Mouse (Mus musculus) neural tube, embryonic 11.5 days (tissue): ENCODE measurements around the gene Dlgap1. TPM values are rescaled to one million over a fixed set of nuclear protein-coding genes. Genes with fewer than 3 reads are reported as not detected.

Source experiments
- ATAC-seq: fragments of 200-750 bp; cut with Nextera tagmentation; 2 replicates; pipeline ENCODE4 v1.8.0; 2017; ENCODE audit warnings: moderate number of reproducible peaks, mild to moderate bottlenecking, moderate TSS enrichment, moderate library complexity; ENCODE audit not compliant: insufficient read depth, low FRiP score, low TSS enrichment
- DNase-seq: peaks from one replicate; pipeline ENCODE4 v3.0.0-alpha.2; 2015; ENCODE audit warnings: low spot score
- H3K27ac ChIP-seq: fragments of 300-500 bp; sonication (generic); 2 replicates; pipeline ENCODE4 v1.5.1; 2014; ENCODE audit warnings: low read depth, mild to moderate bottlenecking, low read length
- H3K27me3 ChIP-seq: fragments of 300-500 bp; sonication (generic); 2 replicates; pipeline ENCODE4 v1.6.1; 2014; ENCODE audit warnings: mild to moderate bottlenecking, low read length, mixed read lengths; ENCODE audit not compliant: control insufficient read depth, insufficient read depth
- H3K36me3 ChIP-seq: fragments of 300-500 bp; sonication (generic); 2 replicates; pipeline ENCODE4 v1.6.1; 2014; ENCODE audit warnings: mild to moderate bottlenecking, low read length, moderate library complexity, mixed read lengths; ENCODE audit not compliant: control insufficient read depth, insufficient read depth
- H3K4me1 ChIP-seq: fragments of 300-500 bp; sonication (generic); 2 replicates; pipeline ENCODE4 v1.6.1; 2014; ENCODE audit warnings: low read length, mixed read lengths; ENCODE audit not compliant: control insufficient read depth, insufficient read depth
- H3K4me2 ChIP-seq: fragments of 300-500 bp; sonication (generic); 2 replicates; pipeline ENCODE4 v1.6.1; 2014; ENCODE audit warnings: low read depth, mild to moderate bottlenecking, moderate library complexity
- H3K4me3 ChIP-seq: fragments of 300-500 bp; sonication (generic); 2 replicates; pipeline ENCODE4 v1.5.1; 2014; ENCODE audit warnings: low read depth, low read length
- H3K9ac ChIP-seq: fragments of 300-500 bp; sonication (generic); 2 replicates; pipeline ENCODE4 v1.6.1; 2014; ENCODE audit warnings: mild to moderate bottlenecking, low read length
- H3K9me3 ChIP-seq: fragments of 300-500 bp; sonication (generic); 2 replicates; pipeline ENCODE4 v1.6.1; 2016; ENCODE audit warnings: low read length; ENCODE audit not compliant: control insufficient read depth
- WGBS: fragments of 180-500 bp; shearing (Covaris S2); extraction: QIAGEN DNeasy Blood & Tissue Kit; methylation state at CpG from one replicate; pipeline ENCODE4 v1.1.7; 2014; 5-methylcytosine and 5-hydroxymethylcytosine counted together
- polyA plus RNA-seq: library from polyadenylated mRNA; unstranded; fragments of >200 nt; fragmentation: Nextera tagmentation; extraction: Ambion mirVana; gene quantifications from 2 replicates; pipeline ENCODE4 v1.2.1, GENCODE M21; 2014

Dlgap1 gene
- polyA plus RNA-seq, 1 experiment from 2014 or later: 5.9 TPM

GRCm38 (mm10) chr17:70850233-70850995, 881.5 kb downstream of the Dlgap1 start:
- Histone ChIP-seq H3K4me1 (0 out of 2 replicates have a peak, but pooled peaks cover 3% of the 10 kb centered on the region), H3K4me2 (peak overlapping the region; percentile 97), H3K9me3 (no peaks in the 10 kb centered on the region), H3K27me3 (no peaks in the 10 kb centered on the region), H3K27ac (peak overlapping the region; percentile 96), H3K9ac (peak overlapping the region; percentile 92), H3K4me3 (peak overlapping the region; percentile 73), H3K36me3 (no peaks in the 10 kb centered on the region)
- WGBS: under 1% methylated on average over 40 of the region's 40 CpGs
- peak; percentile 6 for ATAC-seq
- DNase-seq: peak; percentile 77

- Histone ChIP-seq H3K4me1 (0 out of 2 replicates have a peak, but pooled peaks cover 3% of the 10 kb centered on the region), H3K9ac (peak overlapping the region; percentile 92), H3K4me2 (peak overlapping the region; percentile 97), H3K9me3 (no peaks in the 10 kb centered on the region), H3K4me3 (peak overlapping the region; percentile 73), H3K27ac (peak overlapping the region; percentile 96), H3K36me3 (no peaks in the 10 kb centered on the region), H3K27me3 (no peaks in the 10 kb centered on the region)
- DNase-seq: peak; percentile 78
- WGBS: under 1% methylated on average over 48 of the region's 54 CpGs
- ATAC-seq: peak; percentile 51
Observed at GRCm38 (mm10) chr17:70850996-70851991, 882.4 kb downstream of the Dlgap1 start.

- WGBS: under 1% methylated on average over 29 of the region's 29 CpGs
- H3K9me3 ChIP-seq: no peaks in the 10 kb centered on the region
- H3K4me2 ChIP-seq: peak overlapping the region; percentile 97
- peak overlapping the region; percentile 92 for H3K9ac ChIP-seq
- ATAC-seq: no peak
- peak; percentile 49 for DNase-seq
- H3K4me3 ChIP-seq: peak overlapping the region; percentile 73
- H3K27me3 ChIP-seq: no peaks in the 10 kb centered on the region
- no peaks in the 10 kb centered on the region for H3K36me3 ChIP-seq
- peak overlapping the region; percentile 96 for H3K27ac ChIP-seq
- H3K4me1 ChIP-seq: 0 out of 2 replicates have a peak, but pooled peaks cover 3% of the 10 kb centered on the region
Observed at GRCm38 (mm10) chr17:70852011-70852685, 883.3 kb downstream of the Dlgap1 start.

GRCm38 (mm10) chr17:70852686-70853386, 884.0 kb downstream of the Dlgap1 start:
- ATAC-seq: peak; percentile 42
- Histone ChIP-seq H3K9me3 (no peaks in the 10 kb centered on the region), H3K27ac (peak overlapping the region; percentile 94), H3K36me3 (no peaks in the 10 kb centered on the region), H3K9ac (peak overlapping the region; percentile 92), H3K4me3 (peak overlapping the region; percentile 73), H3K27me3 (no peaks in the 10 kb centered on the region), H3K4me2 (peak overlapping the region; percentile 97), H3K4me1 (0 out of 2 replicates have a peak, but pooled peaks cover under 1% of the 10 kb centered on the region)
- peak; percentile 83 for DNase-seq
- WGBS: under 1% methylated on average over 50 of the region's 51 CpGs

- H3K9ac ChIP-seq: peak within 1 kb of the TSS; percentile 92
- peak within 1 kb of the TSS; percentile 97 for H3K4me2 ChIP-seq
- peak within 1 kb of the TSS; percentile 73 for H3K4me3 ChIP-seq
- peak within 1 kb of the TSS; percentile 94 for H3K27ac ChIP-seq
- H3K27me3 ChIP-seq: no peaks in the 10 kb centered on the region
- H3K4me1 ChIP-seq: no peaks in the 10 kb centered on the region
- no peaks in the 10 kb centered on the region for H3K9me3 ChIP-seq
- under 1% methylated on average over 29 of the region's 29 CpGs for WGBS
- no peaks in the 10 kb centered on the region for H3K36me3 ChIP-seq
- ATAC-seq: peak; percentile 51
- DNase-seq: peak; percentile 83
Observed at GRCm38 (mm10) chr17:70853436-70853905, 884.6 kb downstream of the Dlgap1 start, which contains the start of gene Tgif1. Tgif1 (minus strand) TSS chr17:70853546.

GRCm38 (mm10) chr17:70854021-70854420, 885.1 kb downstream of the Dlgap1 start:
- no peaks in the 10 kb centered on the region for H3K27me3 ChIP-seq
- H3K9me3 ChIP-seq: no peaks in the 10 kb centered on the region
- DNase-seq (no peak), ATAC-seq (no peak)
- peak overlapping the region; percentile 97 for H3K4me2 ChIP-seq
- H3K4me1 ChIP-seq: no peaks in the 10 kb centered on the region
- no peak overlapping the region for H3K27ac ChIP-seq
- WGBS: 24% methylated on average over 6 of the region's 6 CpGs
- no peak overlapping the region for H3K4me3 ChIP-seq
- no peak overlapping the region for H3K9ac ChIP-seq
- no peaks in the 10 kb centered on the region for H3K36me3 ChIP-seq

GRCm38 (mm10) chr17:70856871-70857415, 888.1 kb downstream of the Dlgap1 start:
- Histone ChIP-seq H3K9ac (no peak overlapping the region), H3K9me3 (no peaks in the 10 kb centered on the region), H3K4me2 (no peak overlapping the region), H3K36me3 (no peaks in the 10 kb centered on the region), H3K4me3 (no peak overlapping the region), H3K27ac (no peak overlapping the region), H3K4me1 (no peaks in the 10 kb centered on the region), H3K27me3 (no peaks in the 10 kb centered on the region)
- no peak for ATAC-seq
- WGBS: 63% methylated on average over 12 of the region's 12 CpGs
- no peak for DNase-seq
